Mouse (Mus musculus): ENCODE results near the gene Zfp429.
"Not testable (repeated sequence)": the region's sequence is repeated elsewhere in the genome, so short reads cannot be mapped to it uniquely, and the experiment has no call there.

GRCm38 (mm10) chr13:67437095-67437494 lies 37.5 kb upstream of the Zfp429 start:
- not testable (repeated sequence) for TF ChIP-seq CTCF (conservative IDR thresholded peaks at IDR 0.05; ENCODE audit: insufficient read depth, insufficient read length, low read depth, low read length); POLR2A (IDR thresholded peaks at IDR 0.05; ENCODE audit: low read depth, low read length)
